Mouse (Mus musculus) spleen, adult 2 months (tissue): ENCODE results near the gene Mgll.

Experiments used
- CTCF ChIP-seq: fragments of 200-500 bp; IDR thresholded peaks from 2 replicates; pipeline ENCODE4 v1.5.1; 2011; ENCODE audit warnings: mild to moderate bottlenecking, inconsistent platforms; ENCODE audit not compliant: insufficient read depth, insufficient read length, insufficient replicate concordance; ENCODE audit errors: extremely low read depth
- POLR2A ChIP-seq: fragments of 200-500 bp; IDR thresholded peaks from 2 replicates; pipeline ENCODE4 v1.6.1; 2011; ENCODE audit warnings: low read depth, low read length, inconsistent platforms

DNA sequence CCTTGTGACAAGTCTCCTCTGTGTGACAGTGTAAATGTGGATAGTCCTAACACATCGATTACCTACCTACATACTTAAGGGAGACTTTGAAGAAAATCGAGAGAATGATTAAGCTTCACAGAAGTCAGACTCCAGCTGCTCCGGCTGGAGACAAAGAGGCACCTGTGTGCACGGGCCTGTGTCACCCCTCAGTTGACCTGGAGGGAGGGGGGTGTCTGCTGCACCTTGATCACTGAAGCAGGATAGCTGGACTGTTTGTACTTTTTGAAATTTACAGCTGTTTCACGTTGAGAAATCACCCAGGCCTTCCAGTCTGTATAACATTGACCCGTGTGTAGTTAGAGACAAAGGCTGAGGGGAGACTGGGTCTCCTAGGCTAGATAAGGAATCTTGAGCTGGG lies 26.7 kb downstream of the Mgll start:
- TF ChIP-seq CTCF (no peak), POLR2A (no peak)
